Mouse (Mus musculus): Measurements from ENCODE around the gene Zfp629.
"Not testable (repeated sequence)": the region's sequence is repeated elsewhere in the genome, so short reads cannot be mapped to it uniquely, and the experiment has no call there.

Gene Zfp629

GRCm38 (mm10) chr7:127614891-127615843 lies at the start of gene Zfp629:
Gene Zfp629 (minus strand): TSS chr7:127615797.
- DNase-seq = peak; percentile 72

GRCm38 (mm10) chr7:127662926-127663325 lies 47.3 kb upstream of the Zfp629 start:
- no peak for DNase-seq

- DNase-seq = no peak
These were observed 46.2 kb upstream of the Zfp629 start for GRCm38 (mm10) chr7:127661833-127662232.

- DNase-seq = no peak
These were observed 45.3 kb upstream of the Zfp629 start for GRCm38 (mm10) chr7:127660882-127661281.

- no peak for DNase-seq
These were observed 41.3 kb upstream of the Zfp629 start for GRCm38 (mm10) chr7:127656946-127657345.

GRCm38 (mm10) chr7:127654318-127654717 lies 38.7 kb upstream of the Zfp629 start:
- DNase-seq = no peak

- DNase-seq = no peak
These were observed 36.5 kb upstream of the Zfp629 start for GRCm38 (mm10) chr7:127652050-127652449.

GRCm38 (mm10) chr7:127651624-127652023 lies 36.0 kb upstream of the Zfp629 start:
- DNase-seq = no peak

- DNase-seq = no peak
These were observed 33.6 kb upstream of the Zfp629 start for GRCm38 (mm10) chr7:127649206-127649605.

GRCm38 (mm10) chr7:127648516-127649201 lies 33.1 kb upstream of the Zfp629 start:
- no peak for DNase-seq

GRCm38 (mm10) chr7:127647576-127647975 lies 32.0 kb upstream of the Zfp629 start:
- not testable (repeated sequence) for DNase-seq

- DNase-seq = no peak
These were observed 30.8 kb upstream of the Zfp629 start for GRCm38 (mm10) chr7:127646363-127646762.

- DNase-seq = no peak
These were observed 26.7 kb upstream of the Zfp629 start for GRCm38 (mm10) chr7:127642254-127642653.

- DNase-seq = no peak
These were observed 25.7 kb upstream of the Zfp629 start for GRCm38 (mm10) chr7:127641260-127641659.

- DNase-seq = peak; percentile 78
These were observed 21.4 kb upstream of the Zfp629 start for GRCm38 (mm10) chr7:127636963-127637362.

- DNase-seq = no peak
These were observed 15.8 kb upstream of the Zfp629 start for GRCm38 (mm10) chr7:127631416-127631815.

- no peak for DNase-seq
These were observed 13.0 kb upstream of the Zfp629 start for GRCm38 (mm10) chr7:127628646-127629045.

GRCm38 (mm10) chr7:127626471-127626870 lies 10.9 kb upstream of the Zfp629 start:
- DNase-seq = no peak

- no peak for DNase-seq
These were observed 10.4 kb upstream of the Zfp629 start for GRCm38 (mm10) chr7:127626039-127626438.

GRCm38 (mm10) chr7:127618402-127618801 lies 2.8 kb upstream of the Zfp629 start:
- not testable (repeated sequence) for DNase-seq

- no peak for DNase-seq
These were observed 2.4 kb upstream of the Zfp629 start for GRCm38 (mm10) chr7:127617962-127618361.

- DNase-seq = no peak
These were observed 1.3 kb upstream of the Zfp629 start for GRCm38 (mm10) chr7:127616881-127617280.

- no peak for DNase-seq
These were observed 739 bp upstream of the Zfp629 start for GRCm38 (mm10) chr7:127616336-127616735.

- DNase-seq = no peak
These were observed 1.1 kb downstream of the Zfp629 start for GRCm38 (mm10) chr7:127614511-127614890.
